Mouse (Mus musculus) liver, embryonic 12.5 days (tissue): ENCODE measurements around the gene Lsg1. TPM values are rescaled to one million over a fixed set of nuclear protein-coding genes. Genes with fewer than 3 reads are reported as not detected.

Experiments used
- ATAC-seq: fragments of 200-750 bp; cut with Nextera tagmentation; 2 replicates; pipeline ENCODE4 v1.8.0; 2017; ENCODE audit warnings: moderate number of reproducible peaks, mild to moderate bottlenecking, moderate library complexity
- H3K27ac ChIP-seq: fragments of 300-500 bp; sonication (generic); 2 replicates; pipeline ENCODE4 v1.5.1; 2016; ENCODE audit warnings: mild to moderate bottlenecking
- H3K27me3 ChIP-seq: fragments of 300-500 bp; sonication (generic); replicated peaks from 2 replicates; pipeline ENCODE4 v1.6.1; 2016; ENCODE audit warnings: mild to moderate bottlenecking, moderate library complexity
- H3K36me3 ChIP-seq: fragments of 300-500 bp; sonication (generic); 2 replicates; pipeline ENCODE4 v1.6.1; 2016; ENCODE audit warnings: mild to moderate bottlenecking, moderate library complexity
- H3K4me1 ChIP-seq: fragments of 300-500 bp; sonication (generic); 2 replicates; pipeline ENCODE4 v1.6.1; 2016
- H3K4me2 ChIP-seq: fragments of 300-500 bp; sonication (generic); 2 replicates; pipeline ENCODE4 v1.6.1; 2016; ENCODE audit warnings: mild to moderate bottlenecking, moderate library complexity
- H3K4me3 ChIP-seq: fragments of 300-500 bp; sonication (generic); 2 replicates; pipeline ENCODE4 v1.5.1; 2016; ENCODE audit warnings: mild to moderate bottlenecking, moderate library complexity
- H3K9ac ChIP-seq: fragments of 300-500 bp; sonication (generic); 2 replicates; pipeline ENCODE4 v1.6.1; 2016; ENCODE audit warnings: mild to moderate bottlenecking, moderate library complexity
- H3K9me3 ChIP-seq: fragments of 300-500 bp; sonication (generic); replicated peaks from 2 replicates; pipeline ENCODE4 v1.6.1; 2016; ENCODE audit warnings: mild to moderate bottlenecking, moderate library complexity
- WGBS: fragments of 180-500 bp; shearing (Covaris S2); methylation state at CpG from one replicate; pipeline ENCODE4 v1.1.7; 2016; ENCODE audit not compliant: insufficient replicate concordance; 5-methylcytosine and 5-hydroxymethylcytosine counted together
- polyA plus RNA-seq: library from polyadenylated mRNA; unstranded; fragments of >200 nt; fragmentation: Nextera tagmentation; extraction: Ambion mirVana; gene quantifications from 2 replicates; pipeline ENCODE4 v1.2.1, GENCODE M21; 2016

Lsg1 gene
- polyA plus RNA-seq, 1 experiment from 2014 or later, result 50.9 TPM

DNA sequence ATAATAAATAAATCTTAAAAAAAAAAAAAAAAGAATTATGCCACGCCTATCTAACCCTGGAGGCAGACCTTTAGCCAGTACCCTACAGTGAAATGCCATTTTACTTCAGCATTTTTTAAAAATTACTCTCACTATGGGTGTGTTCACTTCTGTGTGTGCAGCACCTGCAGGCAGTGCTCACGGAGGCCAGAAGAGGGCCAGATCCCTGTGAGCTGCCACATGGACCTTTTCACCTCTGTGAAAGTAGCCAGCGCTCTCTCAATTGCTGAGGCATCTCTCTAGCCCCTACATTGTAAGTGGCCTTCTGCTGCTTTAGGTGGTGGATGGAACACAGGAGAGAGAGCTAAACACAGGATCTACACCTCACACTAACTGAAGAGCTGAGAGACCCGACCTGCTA, 17.2 kb downstream of the Lsg1 start:
- peaks cover 18% of the 10 kb centered on the region for H3K4me1 ChIP-seq
- 85% methylated on average over 4 of the region's 4 CpGs for whole genome bisulfite sequencing

DNA sequence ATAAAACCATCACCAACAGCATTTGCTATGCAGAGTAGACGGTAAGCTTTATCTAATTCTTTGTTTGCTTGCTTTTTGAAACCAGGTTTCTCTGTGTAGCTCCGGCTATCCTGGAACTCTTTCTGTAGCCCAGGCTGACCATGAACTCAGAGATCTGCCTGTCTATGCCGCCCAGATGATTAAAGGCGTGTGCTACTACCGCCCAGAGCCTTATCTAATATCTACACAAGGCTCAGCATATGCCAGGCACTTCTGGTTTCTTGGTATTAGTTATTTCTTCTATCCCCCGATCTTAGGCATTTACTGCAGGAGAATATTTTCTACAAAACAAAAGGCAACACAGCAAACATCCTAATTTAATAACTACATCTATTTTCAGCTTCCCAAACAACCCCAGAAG, 21.8 kb downstream of the Lsg1 start:
- peaks cover 100% of the 10 kb centered on the region for H3K36me3 ChIP-seq
- H3K9me3 ChIP-seq, result no peaks in the 10 kb centered on the region
- H3K4me1 ChIP-seq, result peaks cover 26% of the 10 kb centered on the region
- H3K9ac ChIP-seq, result peak overlapping the region; percentile 56; the same call in 1 of the 2 replicates
- no peak overlapping the region for H3K4me3 ChIP-seq
- no peaks in the 10 kb centered on the region for H3K27me3 ChIP-seq
- peak overlapping the region; percentile 42 for H3K4me2 ChIP-seq
- peak; percentile 97 for ATAC-seq
- peak overlapping the region; percentile 85 for H3K27ac ChIP-seq
- WGBS, result 42% methylated on average over 6 of the region's 6 CpGs

More for the DNA sequence above, 17.2 kb downstream of the Lsg1 start:
- Histone ChIP-seq H3K27ac (no peak overlapping the region), H3K4me3 (no peak overlapping the region), H3K4me2 (no peak overlapping the region), H3K9me3 (no peaks in the 10 kb centered on the region), H3K9ac (no peak overlapping the region), H3K36me3 (peaks cover 97% of the 10 kb centered on the region), H3K27me3 (no peaks in the 10 kb centered on the region)
- no peak for ATAC-seq

DNA sequence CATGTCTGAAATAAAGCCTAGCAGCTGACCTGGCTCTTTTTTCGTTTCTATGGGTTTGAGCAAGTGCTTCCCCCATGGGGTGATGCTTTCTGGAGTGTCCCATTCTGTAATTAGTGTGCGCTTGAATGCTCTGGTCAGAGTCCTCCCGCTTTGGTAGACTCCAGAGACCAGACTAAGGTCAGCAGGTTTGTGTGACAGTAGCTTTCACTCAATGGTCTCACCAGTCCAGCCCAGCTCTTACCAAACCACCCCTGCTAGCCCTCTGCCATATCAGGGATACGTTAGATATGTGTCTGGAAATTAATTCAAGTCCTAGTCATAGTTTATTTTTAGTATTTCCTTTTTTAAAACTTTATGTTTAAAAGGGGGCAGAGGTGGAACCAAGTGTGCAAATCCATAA, 26.8 kb downstream of the Lsg1 start:
- 87% methylated on average over 4 of the region's 4 CpGs for WGBS
- H3K4me3 ChIP-seq, result no peak overlapping the region
- H3K36me3 ChIP-seq, result peaks cover 89% of the 10 kb centered on the region
- no peak overlapping the region for H3K4me2 ChIP-seq
- no peak overlapping the region for H3K27ac ChIP-seq
- H3K4me1 ChIP-seq, result peaks cover 11% of the 10 kb centered on the region
- no peaks in the 10 kb centered on the region for H3K9me3 ChIP-seq
- no peak for ATAC-seq
- no peaks in the 10 kb centered on the region for H3K27me3 ChIP-seq
- H3K9ac ChIP-seq, result no peak overlapping the region

DNA sequence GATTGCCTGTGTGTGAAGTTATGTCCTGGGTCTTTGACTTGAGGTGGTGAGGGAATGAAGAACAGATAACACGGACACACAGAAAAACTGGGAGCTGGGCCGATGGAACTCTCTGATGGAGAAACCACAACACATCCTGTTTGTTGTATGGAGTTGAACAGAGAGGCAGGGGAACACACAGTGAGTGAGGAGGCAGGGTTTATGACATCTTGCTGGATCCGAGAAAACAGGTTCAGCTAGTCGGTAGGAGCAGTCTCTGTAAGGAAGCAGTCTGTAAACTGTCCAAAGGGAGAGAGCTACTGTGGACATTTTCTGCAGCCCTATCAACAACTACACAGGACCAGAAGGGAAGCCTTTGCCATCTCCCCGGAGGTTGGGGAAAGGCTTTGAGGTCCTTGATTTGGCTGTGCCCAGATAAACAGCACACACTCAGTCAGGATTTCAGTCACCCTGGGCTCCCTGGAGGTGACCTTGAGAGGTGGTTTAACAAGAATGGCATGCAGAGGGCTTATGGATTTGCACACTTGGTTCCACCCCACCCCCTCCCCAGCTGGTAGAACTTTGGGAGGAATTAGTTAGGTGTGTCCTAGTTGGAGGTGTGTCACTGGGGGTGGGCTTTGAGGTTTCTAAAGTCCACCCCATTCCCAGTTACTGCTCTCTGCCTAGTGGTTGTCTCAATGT, 27.9 kb downstream of the Lsg1 start:
- Histone ChIP-seq H3K9ac (no peak overlapping the region), H3K27me3 (no peaks in the 10 kb centered on the region), H3K4me2 (no peak overlapping the region), H3K36me3 (peaks cover 77% of the 10 kb centered on the region), H3K27ac (no peak overlapping the region), H3K9me3 (no peaks in the 10 kb centered on the region), H3K4me1 (no peaks in the 10 kb centered on the region; the same call in 1 of the 2 replicates), H3K4me3 (no peak overlapping the region)
- 75% methylated on average over 5 of the region's 5 CpGs for WGBS
- no peak for ATAC-seq

DNA sequence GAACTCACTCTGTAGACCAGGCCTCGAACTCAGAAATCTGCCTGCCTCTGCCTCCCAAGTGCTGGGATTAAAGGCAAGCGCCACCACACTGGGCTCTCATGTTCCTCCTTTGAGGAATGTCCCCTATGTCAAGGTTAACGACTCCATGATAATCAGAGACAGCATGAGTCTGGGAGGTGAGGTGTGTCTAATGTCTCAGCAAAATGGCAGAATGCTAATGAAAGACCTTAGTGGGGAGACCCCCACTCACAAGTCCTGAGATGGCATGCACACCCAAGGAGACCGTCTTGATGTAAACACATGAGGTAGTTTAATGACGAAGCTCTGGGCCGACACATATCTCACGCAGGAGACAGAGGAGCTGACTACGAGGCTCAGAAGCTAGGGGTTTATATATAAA, 33.3 kb downstream of the Lsg1 start:
- 82% methylated on average over 8 of the region's 8 CpGs for WGBS
- peaks cover 23% of the 10 kb centered on the region for H3K4me1 ChIP-seq
- H3K9me3 ChIP-seq, result no peaks in the 10 kb centered on the region
- peaks cover 24% of the 10 kb centered on the region for H3K36me3 ChIP-seq
- peaks cover 41% of the 10 kb centered on the region for H3K27me3 ChIP-seq
- H3K4me2 ChIP-seq, result no peak overlapping the region
- H3K9ac ChIP-seq, result no peak overlapping the region
- H3K4me3 ChIP-seq, result no peak overlapping the region
- H3K27ac ChIP-seq, result no peak overlapping the region
- ATAC-seq, result no peak

DNA sequence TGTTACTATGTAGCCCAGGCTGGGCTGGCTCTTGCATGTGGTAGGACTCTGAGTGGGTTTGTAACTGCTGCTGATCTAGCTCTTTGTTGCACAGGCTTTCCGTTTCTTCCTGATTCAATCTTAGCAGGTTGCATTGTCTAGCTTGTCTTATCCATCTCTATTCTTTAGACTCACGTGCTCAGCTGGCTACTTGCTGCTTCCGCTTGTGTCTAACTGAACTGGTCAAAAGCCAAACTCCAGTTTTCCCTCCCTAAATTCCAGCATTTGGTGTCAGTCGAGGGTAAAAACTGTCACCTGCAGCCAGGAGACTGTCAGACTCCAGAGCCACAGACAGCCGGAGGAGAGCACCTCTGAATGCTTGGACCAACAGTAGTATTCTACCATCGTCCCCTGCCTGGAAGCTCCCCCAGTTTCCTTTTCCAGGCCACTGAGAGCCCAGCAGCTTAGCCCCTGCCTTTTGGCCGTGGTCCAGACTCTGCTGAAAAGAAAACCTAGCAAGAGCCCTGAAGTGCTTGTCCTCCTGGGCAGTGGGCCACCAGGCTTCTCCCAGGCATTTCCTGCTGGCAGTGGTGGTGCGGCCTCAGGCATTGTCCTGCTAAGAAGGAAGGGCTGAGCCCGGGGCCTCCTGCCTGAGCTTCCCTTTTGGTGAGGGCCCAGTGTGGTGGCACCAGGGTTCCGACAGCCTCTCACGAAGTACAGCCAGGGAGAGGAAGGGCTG, 34.6 kb downstream of the Lsg1 start:
- ATAC-seq, result no peak
- Histone ChIP-seq H3K36me3 (peaks cover 11% of the 10 kb centered on the region), H3K4me2 (no peak overlapping the region), H3K9me3 (no peaks in the 10 kb centered on the region), H3K4me3 (no peak overlapping the region), H3K27me3 (peaks cover 54% of the 10 kb centered on the region), H3K4me1 (peaks cover 23% of the 10 kb centered on the region), H3K9ac (no peak overlapping the region; the same call in 1 of the 2 replicates), H3K27ac (peak overlapping the region; percentile 43; the same call in 1 of the 2 replicates)
- WGBS, result 32% methylated on average over 11 of the region's 11 CpGs

DNA sequence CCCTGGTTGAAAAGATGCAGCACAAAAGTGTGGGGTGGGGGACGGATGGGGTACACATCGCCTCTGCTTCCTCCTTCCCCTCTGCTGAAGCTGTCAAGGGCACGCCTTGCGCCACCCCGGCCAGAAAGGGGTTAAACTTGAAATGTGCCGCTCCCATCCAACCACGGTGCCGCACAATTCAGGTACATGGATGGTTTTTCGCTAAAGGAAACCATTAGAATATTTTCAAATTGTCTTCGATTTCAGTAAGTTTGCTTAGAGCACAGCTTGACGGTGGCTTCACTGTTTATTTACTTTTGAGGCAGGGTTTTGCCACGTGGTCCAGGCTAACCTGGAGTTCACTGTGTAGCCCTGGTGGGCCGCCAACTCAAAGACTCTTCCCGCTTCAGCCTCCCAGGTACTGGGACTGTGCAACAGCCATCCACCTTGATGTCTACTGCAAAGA, 36.6 kb downstream of the Lsg1 start, which contains the start of gene Tmem44:
TSS of gene Tmem44 (minus strand) at position 95 of the 445 bp plus-strand sequence.
- H3K4me1 ChIP-seq, result peaks cover 23% of the 10 kb centered on the region
- H3K4me2 ChIP-seq, result peak within 1 kb of the TSS; percentile 98
- H3K9me3 ChIP-seq, result no peaks in the 10 kb centered on the region
- 15% methylated on average over 14 of the region's 14 CpGs for WGBS
- peak within 1 kb of the TSS; percentile 74 for H3K9ac ChIP-seq
- no peak within 1 kb of the TSS for H3K27ac ChIP-seq
- peaks cover 4% of the 10 kb centered on the region; the same call in 1 of the 2 replicates for H3K36me3 ChIP-seq
- H3K27me3 ChIP-seq, result peaks cover 66% of the 10 kb centered on the region
- peak within 1 kb of the TSS; percentile 67 for H3K4me3 ChIP-seq
- peak; percentile 59 for ATAC-seq

DNA sequence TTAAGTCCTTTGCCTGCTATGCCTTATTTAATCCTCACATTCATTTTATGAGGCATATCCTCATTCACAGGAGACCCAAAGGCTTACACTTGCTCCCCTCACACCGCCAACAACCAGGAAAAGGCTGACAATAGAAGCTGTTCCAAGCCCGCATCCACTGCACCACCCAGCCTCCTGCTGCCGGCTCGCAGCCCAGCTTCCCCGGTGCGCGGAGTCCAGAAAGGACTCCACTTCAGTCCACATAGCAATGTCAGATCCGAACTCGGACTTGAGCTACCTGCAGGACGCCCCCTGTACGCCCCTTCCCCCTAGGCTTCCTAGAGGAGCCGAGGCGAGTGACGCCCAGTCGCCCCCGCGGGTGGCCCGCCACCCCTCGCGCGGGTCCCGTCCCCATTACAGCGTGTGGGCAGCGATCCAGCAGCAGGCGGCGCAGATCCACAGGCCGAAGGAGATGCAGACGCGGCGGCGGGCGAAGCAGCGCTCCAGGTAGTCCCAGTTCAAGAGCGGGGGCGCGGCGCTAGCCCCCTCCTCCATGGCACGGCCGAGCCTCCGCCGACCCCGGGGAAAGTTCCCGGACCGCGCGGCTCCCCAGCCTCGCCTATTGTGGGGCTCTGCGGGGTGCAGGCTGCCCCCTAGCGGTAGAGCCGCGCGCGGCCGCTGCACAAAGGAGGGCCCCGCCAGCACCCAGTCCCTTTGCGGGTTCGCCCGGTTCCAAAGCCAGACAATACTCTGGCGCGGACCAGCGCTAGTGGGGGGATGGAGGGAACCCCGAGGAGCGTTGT, 37.2 kb downstream of the Lsg1 start:
- peaks cover 23% of the 10 kb centered on the region for H3K4me1 ChIP-seq
- H3K4me2 ChIP-seq, result peak overlapping the region; percentile 98
- H3K4me3 ChIP-seq, result peak overlapping the region; percentile 67
- no peaks in the 10 kb centered on the region for H3K9me3 ChIP-seq
- peak overlapping the region; percentile 74 for H3K9ac ChIP-seq
- ATAC-seq, result peak; percentile 87
- peaks cover 4% of the 10 kb centered on the region; the same call in 1 of the 2 replicates for H3K36me3 ChIP-seq
- WGBS, result 3% methylated on average over 63 of the region's 63 CpGs
- H3K27me3 ChIP-seq, result peaks cover 66% of the 10 kb centered on the region
- H3K27ac ChIP-seq, result no peak overlapping the region

DNA sequence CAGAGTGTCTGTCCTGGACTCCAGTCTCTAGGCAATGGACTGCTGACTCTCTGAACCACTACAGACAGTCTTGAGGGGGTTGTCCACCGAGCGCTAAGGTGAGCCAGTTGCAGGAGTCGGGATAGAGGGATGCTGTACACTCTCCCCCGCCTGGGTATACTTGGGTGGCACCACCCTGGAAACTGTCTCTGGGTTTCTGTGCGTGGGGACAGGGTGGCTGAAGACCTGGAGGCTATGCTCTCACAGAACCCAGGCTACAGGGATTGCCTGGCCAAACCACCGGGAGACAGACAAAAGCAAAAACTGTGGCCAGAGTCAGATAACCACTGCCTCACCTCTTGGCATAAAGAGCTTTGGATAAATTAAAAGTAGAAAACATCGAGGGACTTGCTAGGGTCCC, 37.9 kb downstream of the Lsg1 start:
- H3K27me3 ChIP-seq, result peaks cover 66% of the 10 kb centered on the region
- no peak for ATAC-seq
- peaks cover 28% of the 10 kb centered on the region for H3K4me1 ChIP-seq
- H3K4me2 ChIP-seq, result peak overlapping the region; percentile 98
- H3K36me3 ChIP-seq, result peaks cover 4% of the 10 kb centered on the region; the same call in 1 of the 2 replicates
- H3K27ac ChIP-seq, result no peak overlapping the region
- H3K9me3 ChIP-seq, result no peaks in the 10 kb centered on the region
- WGBS, result 60% methylated on average over 7 of the region's 7 CpGs
- peak overlapping the region; percentile 67 for H3K4me3 ChIP-seq
- H3K9ac ChIP-seq, result no peak overlapping the region

DNA sequence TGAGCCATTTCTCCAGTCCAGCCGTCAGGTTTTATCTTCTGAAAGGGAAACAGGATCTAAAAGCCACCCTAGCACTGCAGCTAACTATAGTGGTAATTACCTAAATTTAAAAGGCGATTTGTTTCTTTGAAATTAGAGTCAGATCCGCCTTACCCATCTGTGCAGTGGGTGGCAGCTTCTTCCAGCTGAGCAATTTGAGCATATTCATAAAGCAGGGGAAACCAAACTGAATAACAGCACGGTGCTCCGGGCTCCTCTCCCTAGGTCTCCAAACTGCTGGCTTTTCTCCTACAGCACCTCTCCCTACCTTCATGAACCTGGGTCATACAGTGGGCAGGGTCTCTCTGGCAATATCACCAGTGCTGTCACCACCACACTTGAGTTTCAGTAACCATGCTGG, 39.1 kb downstream of the Lsg1 start:
- no peak overlapping the region for H3K4me3 ChIP-seq
- H3K27ac ChIP-seq, result no peak overlapping the region
- H3K4me1 ChIP-seq, result peaks cover 30% of the 10 kb centered on the region
- ATAC-seq, result no peak
- peaks cover 4% of the 10 kb centered on the region; the same call in 1 of the 2 replicates for H3K36me3 ChIP-seq
- H3K27me3 ChIP-seq, result peaks cover 70% of the 10 kb centered on the region
- H3K9me3 ChIP-seq, result no peaks in the 10 kb centered on the region
- WGBS, result 77% methylated on average over 5 of the region's 5 CpGs
- H3K4me2 ChIP-seq, result no peak overlapping the region
- no peak overlapping the region for H3K9ac ChIP-seq

DNA sequence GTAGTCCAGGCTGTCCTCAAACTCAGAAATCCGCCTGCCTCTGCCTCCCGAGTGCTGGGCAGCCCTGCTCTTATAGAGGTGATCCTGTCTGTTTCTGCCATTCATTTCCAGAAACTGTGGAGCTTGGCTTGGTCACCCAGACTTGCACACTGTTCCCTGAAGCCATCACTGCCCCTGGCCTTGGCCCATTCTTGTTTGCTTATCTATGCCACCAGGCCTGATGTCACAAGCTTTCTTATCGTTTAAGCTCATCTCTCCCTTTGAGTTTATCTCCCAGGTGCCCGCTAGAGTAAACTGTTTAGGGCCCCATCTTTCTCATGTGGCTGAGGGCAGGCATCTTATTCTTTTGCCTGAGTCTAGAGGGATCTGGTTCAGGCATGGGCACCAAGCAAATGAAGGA, 42.7 kb downstream of the Lsg1 start:
- Histone ChIP-seq H3K4me3 (no peak overlapping the region), H3K9me3 (no peaks in the 10 kb centered on the region), H3K36me3 (peaks cover 4% of the 10 kb centered on the region; the same call in 1 of the 2 replicates), H3K4me2 (no peak overlapping the region), H3K9ac (no peak overlapping the region), H3K27me3 (peaks cover 61% of the 10 kb centered on the region), H3K27ac (no peak overlapping the region), H3K4me1 (peaks cover 7% of the 10 kb centered on the region)
- peak; percentile 34 for ATAC-seq
- 41% methylated on average over 4 of the region's 4 CpGs for WGBS
